Mouse (Mus musculus) B cell, adult 2 months (primary cell): Measurements from ENCODE around the gene Trim9.
A peak's percentile ranks its signal among the peaks of the same experiment; 100 is the strongest.

Source experiments
- DNase-seq, 2 experiments: peaks; one replicate each; pipeline ENCODE4 v3.0.0; 2022

The Trim9 gene

DNA sequence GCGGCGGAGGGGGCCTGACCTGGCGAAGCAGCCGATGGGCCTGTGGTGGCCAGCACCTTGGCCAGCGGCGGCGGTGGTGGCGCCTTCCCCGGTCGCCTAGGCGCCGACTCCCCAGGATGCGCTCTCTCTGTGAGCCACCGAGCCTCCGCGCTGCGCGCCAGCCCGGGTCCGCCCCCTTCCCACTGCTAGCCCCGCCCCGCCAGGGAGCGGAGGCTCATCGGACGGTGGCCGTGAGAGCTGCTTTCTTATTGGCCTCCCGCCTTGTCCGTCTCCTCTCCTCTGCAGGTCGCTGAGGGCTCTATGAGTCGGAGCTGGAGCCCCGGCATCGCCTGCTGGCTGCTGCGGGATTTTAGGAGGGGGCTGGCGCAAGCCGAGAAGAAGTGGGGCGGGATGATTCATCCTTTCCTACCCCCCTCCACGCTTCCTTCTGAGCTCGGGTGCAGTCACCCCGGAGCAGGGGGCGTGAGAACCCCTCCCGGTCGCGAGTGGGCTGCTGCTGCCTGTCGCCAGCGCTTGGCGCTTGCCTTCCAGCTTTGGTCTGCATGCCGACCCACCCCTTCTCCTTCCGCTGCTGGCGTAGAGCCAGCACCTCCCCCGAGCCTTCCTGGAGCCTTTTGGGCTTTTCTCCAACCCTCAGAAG, at the start of gene Trim9:
TSS of gene Trim9 (minus strand) at position 413 of the 640 bp plus-strand sequence.
- DNase-seq: peak; percentile 62 to 65

GRCm38 (mm10) chr12:70395061-70395460, 47.6 kb upstream of the Trim9 start:
- DNase-seq: no peak

GRCm38 (mm10) chr12:70391236-70391635, 43.8 kb upstream of the Trim9 start:
- DNase-seq: no peak

DNA sequence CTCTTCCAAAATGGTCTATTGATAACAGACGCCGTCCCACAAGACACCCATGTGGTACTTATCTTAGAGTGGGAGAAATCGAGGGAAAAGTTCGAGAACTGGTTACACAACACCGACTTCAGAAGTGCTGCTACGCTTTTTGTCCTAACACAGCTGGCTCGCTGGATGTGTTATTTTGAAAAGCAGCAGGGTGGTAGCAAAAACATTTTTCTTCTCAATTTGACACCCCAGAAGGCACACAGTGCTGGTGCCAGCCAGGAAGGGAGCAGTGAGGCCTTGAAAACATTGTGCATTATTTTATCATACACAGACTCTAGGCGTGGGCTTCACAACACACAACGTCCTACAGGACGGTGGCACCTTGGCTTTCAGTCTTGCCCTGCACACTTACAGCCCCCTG, 27.6 kb upstream of the Trim9 start:
- no peak for DNase-seq

- DNase-seq: no peak
Observed at GRCm38 (mm10) chr12:70372874-70373273, 25.5 kb upstream of the Trim9 start.

GRCm38 (mm10) chr12:70369348-70369747, 21.9 kb upstream of the Trim9 start:
- no peak for DNase-seq

GRCm38 (mm10) chr12:70368820-70369219, 21.4 kb upstream of the Trim9 start:
- no peak for DNase-seq

DNA sequence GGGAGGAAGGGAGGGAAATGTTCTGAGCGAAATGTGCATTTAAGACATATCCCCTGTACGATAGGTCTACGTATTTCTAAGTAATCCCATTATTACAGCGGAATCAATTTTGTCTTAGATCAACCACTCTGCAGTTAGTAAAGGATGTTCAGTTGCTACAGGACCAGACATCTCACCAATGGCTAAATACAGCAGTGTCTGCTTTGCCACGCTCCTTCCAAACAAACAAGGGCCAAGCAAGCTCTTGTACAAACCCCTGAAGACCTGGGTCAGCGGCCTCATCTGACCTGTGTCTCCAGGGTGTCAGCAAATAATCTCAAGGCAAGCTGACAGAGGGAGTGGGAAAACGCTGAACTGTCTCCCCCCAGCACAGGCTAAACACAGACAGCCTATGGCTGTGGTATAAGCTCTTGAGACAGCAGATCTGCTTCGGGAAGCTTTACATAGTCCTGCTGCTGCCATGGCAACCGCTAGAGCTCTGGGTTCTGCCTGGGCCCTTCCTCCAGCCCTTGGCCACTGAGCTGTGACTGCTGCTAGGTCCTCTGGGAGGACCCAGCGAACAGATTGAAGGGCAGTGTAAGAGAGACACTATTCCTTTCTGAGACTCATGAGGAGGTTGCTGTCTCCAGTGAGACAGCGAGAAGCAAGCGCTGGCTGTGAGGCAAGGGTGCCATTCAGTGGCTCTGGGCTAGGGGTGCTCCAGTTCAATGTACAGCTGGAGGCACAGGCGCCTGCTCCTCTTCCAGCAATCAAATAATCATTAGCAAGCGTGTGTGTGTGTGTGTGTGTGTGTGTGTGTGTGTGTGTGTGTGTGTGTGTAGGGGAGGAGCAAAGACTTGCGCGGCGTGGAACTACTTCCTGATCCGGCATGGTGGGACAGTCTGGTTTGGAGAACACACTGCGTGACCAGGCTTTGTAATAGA, 20.2 kb upstream of the Trim9 start:
- peak; percentile 30 to 40 for DNase-seq

GRCm38 (mm10) chr12:70363016-70363415, 15.6 kb upstream of the Trim9 start:
- DNase-seq: no peak

DNA sequence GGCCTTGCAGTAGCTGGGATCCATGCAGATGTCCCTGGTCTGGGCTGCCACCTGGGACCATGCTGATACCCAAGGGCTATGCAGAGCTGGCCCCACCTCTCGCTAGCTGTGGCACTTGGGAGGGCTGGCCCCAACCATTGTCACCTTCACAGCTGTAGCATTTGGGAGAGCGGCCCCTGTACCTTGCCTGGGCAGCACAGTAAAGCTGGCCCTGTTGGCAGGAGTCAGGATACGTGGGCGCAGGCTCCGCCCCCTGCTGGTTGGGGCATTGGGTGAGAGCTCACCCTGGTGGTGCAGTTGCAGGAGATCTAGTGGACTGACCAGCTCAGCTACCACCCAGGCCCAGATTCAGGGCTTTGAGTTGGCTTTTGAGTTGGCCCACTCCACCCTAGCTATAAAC, 12.9 kb upstream of the Trim9 start:
- DNase-seq: no peak

DNA sequence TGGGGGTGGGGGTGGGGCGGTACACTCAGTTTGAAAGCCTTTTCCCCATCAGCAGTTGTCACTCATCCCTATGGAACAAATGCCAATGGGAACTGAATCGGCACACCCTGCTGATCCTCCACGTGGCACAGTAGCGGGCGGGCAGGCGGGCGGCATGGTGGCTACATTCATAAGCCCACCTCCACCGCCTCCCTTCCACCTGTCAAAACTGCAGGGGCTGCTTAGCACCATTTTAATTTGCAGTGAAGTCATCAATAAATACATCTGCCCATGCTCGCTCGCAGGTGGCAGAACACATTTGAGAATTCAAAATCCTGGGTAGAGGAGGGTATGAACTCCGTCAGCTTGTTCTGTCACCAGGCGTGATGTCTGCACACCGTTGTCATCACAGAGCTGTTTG, 12.0 kb upstream of the Trim9 start:
- no peak for DNase-seq

GRCm38 (mm10) chr12:70354926-70355325, 7.5 kb upstream of the Trim9 start:
- DNase-seq: no peak

DNA sequence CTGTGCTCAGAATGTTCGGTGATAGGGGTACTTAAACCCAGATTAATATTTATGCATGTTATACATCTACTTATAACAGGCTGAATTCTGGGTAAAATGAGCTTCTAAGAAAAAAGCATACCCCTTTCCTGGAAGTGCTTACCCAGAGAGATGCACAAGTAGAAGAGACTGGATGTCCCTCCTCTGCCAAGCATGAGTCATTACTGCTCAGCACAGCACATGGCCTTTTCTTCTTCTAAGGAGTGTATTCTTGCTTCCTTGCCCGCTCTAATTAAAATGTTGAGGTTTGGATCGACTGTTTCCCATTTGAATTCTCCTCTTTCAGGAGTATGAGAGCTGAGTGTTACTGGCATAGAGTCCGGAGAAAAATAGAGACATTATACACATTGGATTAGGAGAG, 3.1 kb upstream of the Trim9 start:
- DNase-seq: no peak

DNA sequence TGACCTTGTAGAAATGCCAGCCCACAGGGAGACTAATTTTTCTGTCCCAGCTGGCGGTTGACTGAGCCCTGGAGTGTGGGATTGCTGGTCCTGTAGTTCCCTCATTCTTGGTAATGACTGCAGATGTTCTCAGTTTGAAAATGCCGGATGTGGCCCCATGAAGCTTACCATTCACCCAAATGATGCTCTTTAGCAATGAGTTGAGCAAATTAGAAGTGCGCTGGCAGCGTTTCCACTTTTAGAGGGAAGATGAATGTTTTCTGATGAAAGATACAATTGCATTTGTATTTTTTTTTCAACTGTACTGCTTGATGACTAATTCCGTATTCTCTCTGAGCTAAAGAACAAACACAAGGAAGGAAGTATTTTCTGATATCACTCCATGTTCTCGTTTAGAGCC, 2.4 kb upstream of the Trim9 start:
- no peak for DNase-seq

DNA sequence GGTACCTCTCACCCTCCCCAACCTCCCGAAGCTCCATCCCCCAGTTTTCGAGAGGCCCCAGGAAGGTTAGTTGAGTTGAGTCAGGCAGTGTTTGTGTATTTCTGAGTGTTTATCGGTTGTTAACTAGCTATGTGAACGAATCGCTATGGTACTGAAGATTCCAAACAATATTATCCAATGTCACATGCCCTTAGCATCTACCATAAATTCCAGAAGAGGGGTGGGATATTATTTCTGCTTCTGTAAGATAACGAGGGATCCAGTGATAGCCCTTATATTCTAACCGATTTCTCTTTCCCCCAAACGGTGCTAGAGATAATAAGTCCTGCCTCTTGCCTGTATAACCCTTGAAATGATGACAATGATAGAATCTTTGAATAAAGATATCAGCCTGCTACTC, 612 bp upstream of the Trim9 start:
- DNase-seq: no peak

GRCm38 (mm10) chr12:70346139-70347026, 1.0 kb downstream of the Trim9 start:
- DNase-seq: peak in 1 of 2 experiments; percentile 2

GRCm38 (mm10) chr12:70345531-70346138, 1.8 kb downstream of the Trim9 start:
- DNase-seq: no peak

DNA sequence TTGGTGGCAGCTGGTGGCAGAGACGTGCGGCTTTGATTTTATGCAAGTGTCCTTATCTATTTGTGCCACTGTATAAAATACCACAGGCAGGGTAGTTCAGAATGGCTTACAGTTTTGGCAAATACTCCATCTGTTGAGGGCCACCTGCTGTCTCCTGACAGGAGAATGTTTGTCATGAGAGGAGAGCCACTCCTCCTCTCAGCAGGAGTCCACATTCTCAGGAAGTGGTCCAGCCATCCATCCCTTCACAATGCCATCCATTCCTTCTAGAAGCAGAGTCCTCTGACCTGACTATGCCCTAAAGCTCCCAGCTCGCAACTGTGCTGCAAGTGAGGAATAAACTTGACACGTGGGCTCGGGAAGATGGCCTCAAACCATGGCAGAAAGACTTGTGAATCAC, 12.2 kb downstream of the Trim9 start:
- no peak for DNase-seq

DNA sequence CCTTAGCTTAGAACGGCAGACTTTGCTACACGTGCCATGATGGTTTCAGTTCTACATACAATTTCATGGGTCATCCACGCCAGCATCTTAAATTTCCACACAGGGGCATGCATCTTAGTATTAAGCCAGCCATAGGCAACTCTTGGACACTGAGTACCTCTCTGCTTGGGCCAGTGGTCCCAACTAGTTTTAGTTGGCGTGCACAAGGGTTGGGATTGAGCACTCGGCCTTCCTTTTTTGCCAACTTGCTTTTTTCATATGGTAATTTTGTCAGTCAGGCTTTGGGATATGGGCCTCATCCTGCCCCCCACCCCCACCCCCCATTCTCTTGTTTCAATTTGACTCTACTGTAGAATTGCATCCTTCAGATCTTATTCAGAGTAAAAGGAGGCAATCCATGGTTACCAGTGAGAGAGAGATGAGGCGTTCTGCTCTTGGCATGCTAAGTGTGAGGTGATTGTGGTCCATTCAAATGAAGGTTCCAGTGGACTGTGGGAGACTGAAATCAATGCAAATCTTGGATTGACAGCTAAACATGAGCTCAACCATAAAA, 14.1 kb downstream of the Trim9 start:
- DNase-seq: no peak

GRCm38 (mm10) chr12:70329059-70329458, 18.4 kb downstream of the Trim9 start:
- DNase-seq: no peak

DNA sequence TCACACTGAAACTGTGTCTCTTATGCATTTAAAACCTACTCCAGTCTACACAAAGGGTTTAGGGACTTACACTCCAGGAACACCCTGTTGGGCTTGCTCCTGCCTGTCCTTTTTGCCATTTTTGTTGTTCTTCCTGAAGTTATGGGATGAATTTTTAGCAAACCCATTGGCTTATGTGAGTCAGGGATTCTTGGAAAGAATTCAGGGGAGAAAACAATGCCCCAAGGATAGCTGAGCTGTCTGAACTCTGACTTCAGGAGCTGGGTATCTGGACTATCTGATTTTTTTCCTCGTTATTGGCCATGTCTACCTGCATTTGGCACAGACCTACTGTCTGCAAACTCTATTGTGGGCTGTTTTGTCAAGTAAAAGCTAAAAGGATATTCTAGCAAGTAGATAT, 20.5 kb downstream of the Trim9 start:
- no peak for DNase-seq

GRCm38 (mm10) chr12:70326393-70326792, 21.0 kb downstream of the Trim9 start:
- DNase-seq: no peak

DNA sequence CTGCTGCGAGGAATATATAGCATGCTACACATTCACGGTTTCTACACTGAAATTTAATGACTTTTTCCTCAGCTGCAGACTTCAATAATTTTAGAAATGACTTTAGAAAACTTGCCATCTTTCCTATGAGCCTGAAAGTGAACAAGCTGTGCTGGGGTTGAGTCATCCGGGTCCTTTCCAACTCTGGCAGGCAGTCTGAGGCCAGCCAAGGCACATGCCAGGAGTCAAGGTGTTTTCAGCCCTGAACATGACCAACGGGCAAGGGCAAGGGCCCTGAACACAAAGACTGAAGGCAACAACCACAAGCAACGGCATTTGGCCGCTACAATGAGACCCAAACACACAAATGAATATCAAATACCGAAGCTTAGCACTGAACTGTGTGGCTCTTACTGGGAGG, 21.6 kb downstream of the Trim9 start:
- DNase-seq: no peak
